Mouse (Mus musculus): ENCODE data around the gene Rrp9. TPM values are rescaled to one million over a fixed set of nuclear protein-coding genes. Genes with fewer than 3 reads are reported as not detected.
"Not testable (repeated sequence)": the region's sequence is repeated elsewhere in the genome, so short reads cannot be mapped to it uniquely, and the experiment has no call there.

Rrp9 gene
- polyA plus RNA-seq, 1 experiment = 82.1 TPM

- H3K36me3 ChIP-seq (ENCODE audit: control insufficient read depth, insufficient read depth, low read length, poor library complexity, severe bottlenecking) = peaks cover 8% of the 10 kb centered on the region
- H3K9ac ChIP-seq (ENCODE audit: low read depth, poor library complexity, severe bottlenecking) = no peak overlapping the region
- TF ChIP-seq POLR2A (IDR thresholded peaks at IDR 0.05; ENCODE audit: insufficient read depth, low read length) (no peak), CTCF (IDR thresholded peaks at IDR 0.05; ENCODE audit: low read depth, low read length) (no peak), EP300 (IDR thresholded peaks at IDR 0.05; ENCODE audit: insufficient read depth, low read depth, low read length) (no peak)
- no peak overlapping the region for H3K4me3 ChIP-seq (ENCODE audit: low read depth, low read length)
- no peaks in the 10 kb centered on the region for H3K9me3 ChIP-seq (replicated peaks; ENCODE audit: control insufficient read depth, insufficient read depth, low read length, poor library complexity, severe bottlenecking)
- H3K27me3 ChIP-seq (ENCODE audit: control insufficient read depth, insufficient read depth, low read length, poor library complexity, severe bottlenecking) = no peaks in the 10 kb centered on the region
- peaks cover 3% of the 10 kb centered on the region for H3K4me1 ChIP-seq (ENCODE audit: control insufficient read depth, insufficient read depth, low read length)
- no peak overlapping the region for H3K27ac ChIP-seq (ENCODE audit: insufficient read depth, low read length)
Measured at GRCm38 (mm10) chr9:106483606-106484005, 7.8 kb downstream of the Rrp9 start.

DNA sequence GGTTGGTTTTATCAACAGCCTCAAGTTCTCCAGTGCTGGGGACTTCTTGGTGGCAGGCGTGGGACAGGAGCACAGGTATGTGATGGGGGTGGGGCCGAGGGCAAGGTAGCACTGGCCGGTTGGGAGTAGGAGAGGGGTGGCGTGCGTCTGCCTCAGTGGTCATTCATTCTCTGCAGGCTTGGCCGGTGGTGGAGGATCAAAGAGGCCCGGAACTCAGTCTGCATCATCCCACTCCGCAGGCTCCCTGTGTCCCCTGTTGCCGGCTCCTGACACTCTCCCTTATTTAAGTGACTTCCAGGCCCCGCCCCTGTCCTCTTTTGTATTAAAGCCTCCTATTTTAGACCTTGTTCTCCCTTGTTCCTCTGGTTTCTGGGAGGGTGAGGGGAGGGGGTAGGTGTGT is 9.3 kb downstream of the Rrp9 start:
- H3K36me3 ChIP-seq (ENCODE audit: control insufficient read depth, insufficient read depth, low read length, poor library complexity, severe bottlenecking) = peaks cover 8% of the 10 kb centered on the region
- H3K4me1 ChIP-seq (ENCODE audit: control insufficient read depth, insufficient read depth, low read length) = peaks cover 3% of the 10 kb centered on the region
- TF ChIP-seq POLR2A (IDR thresholded peaks at IDR 0.05; ENCODE audit: insufficient read depth, low read length) = no peak
- no peak for TF ChIP-seq CTCF (IDR thresholded peaks at IDR 0.05; ENCODE audit: low read depth, low read length)
- TF ChIP-seq EP300 (IDR thresholded peaks at IDR 0.05; ENCODE audit: insufficient read depth, low read depth, low read length) = no peak
- no peaks in the 10 kb centered on the region for H3K9me3 ChIP-seq (replicated peaks; ENCODE audit: control insufficient read depth, insufficient read depth, low read length, poor library complexity, severe bottlenecking)
- no peak overlapping the region for H3K9ac ChIP-seq (ENCODE audit: low read depth, poor library complexity, severe bottlenecking)
- H3K27me3 ChIP-seq (ENCODE audit: control insufficient read depth, insufficient read depth, low read length, poor library complexity, severe bottlenecking) = no peaks in the 10 kb centered on the region
- H3K27ac ChIP-seq (ENCODE audit: insufficient read depth, low read length) = no peak overlapping the region
- no peak overlapping the region for H3K4me3 ChIP-seq (ENCODE audit: low read depth, low read length)

DNA sequence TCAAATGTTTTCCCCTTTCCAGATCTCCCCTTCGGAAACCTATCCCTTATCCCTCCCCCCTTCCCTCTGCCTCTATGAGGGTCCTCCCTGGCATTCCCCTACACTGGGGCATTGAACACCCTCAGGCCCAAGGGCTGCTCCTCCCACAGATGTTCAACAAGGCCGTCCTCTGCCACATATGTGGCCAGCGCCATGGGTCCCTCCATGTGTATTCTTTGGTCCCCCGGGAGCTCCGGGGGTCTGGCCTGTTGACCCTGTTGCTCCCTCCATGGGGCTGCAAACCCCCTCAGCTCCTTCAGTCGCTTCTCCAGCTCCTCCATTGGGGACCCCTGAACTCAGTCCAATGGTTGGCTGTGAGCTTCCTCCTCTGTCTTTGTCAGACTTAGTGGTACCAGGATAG is 11.8 kb downstream of the Rrp9 start:
- H3K27me3 ChIP-seq (ENCODE audit: control insufficient read depth, insufficient read depth, low read length, poor library complexity, severe bottlenecking); H3K9ac ChIP-seq (ENCODE audit: low read depth, poor library complexity, severe bottlenecking); H3K27ac ChIP-seq (ENCODE audit: insufficient read depth, low read length); H3K36me3 ChIP-seq (ENCODE audit: control insufficient read depth, insufficient read depth, low read length, poor library complexity, severe bottlenecking); H3K4me3 ChIP-seq (ENCODE audit: low read depth, low read length); H3K9me3 ChIP-seq (replicated peaks; ENCODE audit: control insufficient read depth, insufficient read depth, low read length, poor library complexity, severe bottlenecking); H3K4me1 ChIP-seq (ENCODE audit: control insufficient read depth, insufficient read depth, low read length): not testable (repeated sequence)

- Histone ChIP-seq H3K9me3 (replicated peaks; ENCODE audit: control insufficient read depth, insufficient read depth, low read length, poor library complexity, severe bottlenecking) (no peaks in the 10 kb centered on the region), H3K4me1 (ENCODE audit: control insufficient read depth, insufficient read depth, low read length) (no peaks in the 10 kb centered on the region), H3K9ac (ENCODE audit: low read depth, poor library complexity, severe bottlenecking) (no peak within 1 kb of the TSS), H3K27me3 (ENCODE audit: control insufficient read depth, insufficient read depth, low read length, poor library complexity, severe bottlenecking) (no peaks in the 10 kb centered on the region), H3K36me3 (ENCODE audit: control insufficient read depth, insufficient read depth, low read length, poor library complexity, severe bottlenecking) (no peaks in the 10 kb centered on the region), H3K27ac (ENCODE audit: insufficient read depth, low read length) (no peak within 1 kb of the TSS), H3K4me3 (ENCODE audit: low read depth, low read length) (no peak within 1 kb of the TSS)
- TF ChIP-seq CTCF (IDR thresholded peaks at IDR 0.05; ENCODE audit: low read depth, low read length) (no peak), POLR2A (IDR thresholded peaks at IDR 0.05; ENCODE audit: insufficient read depth, low read length) (no peak), EP300 (IDR thresholded peaks at IDR 0.05; ENCODE audit: insufficient read depth, low read depth, low read length) (no peak)
Measured at GRCm38 (mm10) chr9:106499667-106500066, 23.9 kb downstream of the Rrp9 start, which contains the start of gene Iqcf1. Gene Iqcf1, plus strand, starts transcription at chr9:106499967.

DNA sequence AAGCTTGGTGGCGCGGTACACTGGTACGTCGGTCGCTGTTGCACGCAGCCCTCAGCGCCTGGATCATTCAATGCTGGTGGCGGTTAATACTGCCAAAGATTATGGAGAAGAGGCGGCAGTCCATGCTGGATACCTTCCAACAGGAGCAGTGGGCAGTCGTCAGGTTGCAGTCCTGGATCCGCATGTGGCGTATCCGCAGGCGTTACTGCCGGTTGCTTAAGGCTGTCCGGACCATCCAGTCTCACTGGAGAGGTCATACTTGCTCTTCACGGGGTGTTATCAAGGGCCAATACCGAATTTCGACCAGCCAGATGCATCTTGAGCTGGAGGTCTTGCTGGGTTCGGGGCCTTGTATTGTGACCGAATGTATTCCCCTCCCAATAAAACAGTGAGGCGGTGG is 26.1 kb downstream of the Rrp9 start:
- Histone ChIP-seq H3K9ac (ENCODE audit: low read depth, poor library complexity, severe bottlenecking) (no peak overlapping the region), H3K4me3 (ENCODE audit: low read depth, low read length) (peak overlapping the region; percentile 26), H3K4me1 (ENCODE audit: control insufficient read depth, insufficient read depth, low read length) (no peaks in the 10 kb centered on the region), H3K27me3 (ENCODE audit: control insufficient read depth, insufficient read depth, low read length, poor library complexity, severe bottlenecking) (no peaks in the 10 kb centered on the region), H3K36me3 (ENCODE audit: control insufficient read depth, insufficient read depth, low read length, poor library complexity, severe bottlenecking) (no peaks in the 10 kb centered on the region), H3K27ac (ENCODE audit: insufficient read depth, low read length) (no peak overlapping the region), H3K9me3 (replicated peaks; ENCODE audit: control insufficient read depth, insufficient read depth, low read length, poor library complexity, severe bottlenecking) (no peaks in the 10 kb centered on the region)
- no peak for TF ChIP-seq EP300 (IDR thresholded peaks at IDR 0.05; ENCODE audit: insufficient read depth, low read depth, low read length)
- TF ChIP-seq POLR2A (IDR thresholded peaks at IDR 0.05; ENCODE audit: insufficient read depth, low read length) = no peak
- TF ChIP-seq CTCF (IDR thresholded peaks at IDR 0.05; ENCODE audit: low read depth, low read length) = no peak

- H3K4me1 ChIP-seq (ENCODE audit: control insufficient read depth, insufficient read depth, low read length) = no peaks in the 10 kb centered on the region
- no peaks in the 10 kb centered on the region for H3K9me3 ChIP-seq (replicated peaks; ENCODE audit: control insufficient read depth, insufficient read depth, low read length, poor library complexity, severe bottlenecking)
- H3K27me3 ChIP-seq (ENCODE audit: control insufficient read depth, insufficient read depth, low read length, poor library complexity, severe bottlenecking) = no peaks in the 10 kb centered on the region
- no peaks in the 10 kb centered on the region for H3K36me3 ChIP-seq (ENCODE audit: control insufficient read depth, insufficient read depth, low read length, poor library complexity, severe bottlenecking)
- no peak overlapping the region for H3K4me3 ChIP-seq (ENCODE audit: low read depth, low read length)
- TF ChIP-seq EP300 (IDR thresholded peaks at IDR 0.05; ENCODE audit: insufficient read depth, low read depth, low read length) = no peak
- H3K9ac ChIP-seq (ENCODE audit: low read depth, poor library complexity, severe bottlenecking) = no peak overlapping the region
- H3K27ac ChIP-seq (ENCODE audit: insufficient read depth, low read length) = no peak overlapping the region
Measured at GRCm38 (mm10) chr9:106504246-106504645, 28.5 kb downstream of the Rrp9 start.
